Mouse (Mus musculus) kidney, embryonic 15.5 days (tissue): ENCODE measurements around the gene Gm6676. TPM values are rescaled to one million over a fixed set of nuclear protein-coding genes. Genes with fewer than 3 reads are reported as not detected.
"Not testable (repeated sequence)": the region's sequence is repeated elsewhere in the genome, so short reads cannot be mapped to it uniquely, and the experiment has no call there.

Experiments used
- ATAC-seq: fragments of 200-750 bp; cut with Nextera tagmentation; replicated peaks from 2 replicates; pipeline ENCODE4 v1.8.0; 2017; ENCODE audit warnings: moderate TSS enrichment; ENCODE audit not compliant: low FRiP score
- H3K27ac ChIP-seq: fragments of 300-500 bp; sonication (generic); 2 replicates; pipeline ENCODE4 v1.5.1; 2015; ENCODE audit warnings: mild to moderate bottlenecking, inconsistent platforms
- H3K27me3 ChIP-seq: fragments of 300-500 bp; sonication (generic); 2 replicates; pipeline ENCODE4 v1.6.1; 2015; ENCODE audit warnings: inconsistent platforms
- H3K36me3 ChIP-seq: fragments of 300-500 bp; sonication (generic); 2 replicates; pipeline ENCODE4 v1.6.1; 2015; ENCODE audit warnings: inconsistent platforms
- H3K4me1 ChIP-seq: fragments of 300-500 bp; sonication (generic); 2 replicates; pipeline ENCODE4 v1.6.1; 2015; ENCODE audit warnings: inconsistent platforms
- H3K4me2 ChIP-seq: fragments of 300-500 bp; sonication (generic); 2 replicates; pipeline ENCODE4 v1.6.1; 2015; ENCODE audit warnings: moderate library complexity, mild to moderate bottlenecking, inconsistent platforms
- H3K4me3 ChIP-seq: fragments of 300-500 bp; sonication (generic); replicated peaks from 2 replicates; pipeline ENCODE4 v1.5.1; 2015; ENCODE audit warnings: mild to moderate bottlenecking, inconsistent platforms
- H3K9ac ChIP-seq: fragments of 300-500 bp; sonication (generic); 2 replicates; pipeline ENCODE4 v1.6.1; 2015; ENCODE audit warnings: mild to moderate bottlenecking, inconsistent platforms
- H3K9me3 ChIP-seq: fragments of 300-500 bp; sonication (generic); replicated peaks from 2 replicates; pipeline ENCODE4 v1.6.1; 2016; ENCODE audit warnings: inconsistent platforms
- WGBS: fragments of 180-500 bp; shearing (Covaris S2); methylation state at CpG from one replicate; pipeline ENCODE4 v1.1.7; 2015; ENCODE audit warnings: mixed read lengths; 5-methylcytosine and 5-hydroxymethylcytosine counted together
- polyA plus RNA-seq: library from polyadenylated mRNA; unstranded; fragments of >200 nt; fragmentation: Nextera tagmentation; extraction: Ambion mirVana; gene quantifications from 2 replicates; pipeline ENCODE4 v1.2.1, GENCODE M21; 2015

The Gm6676 gene
- polyA plus RNA-seq = not detected in 2 replicates

- H3K27me3 ChIP-seq = not testable (repeated sequence)
- WGBS = no CpG with 5 or more reads among the region's 2 CpGs
These were observed at the start of gene Gm6676 for GRCm38 (mm10) chr14:7125312-7125711. Gm6676 (minus strand) TSS chr14:7125412.

GRCm38 (mm10) chr14:7174483-7174971 lies 49.3 kb upstream of the Gm6676 start, which contains the start of gene Gm3512:
Gm3512 (minus strand) TSS chr14:7174533.
- H3K4me3 ChIP-seq, ATAC-seq, H3K27ac ChIP-seq, H3K27me3 ChIP-seq, H3K4me1 ChIP-seq, H3K36me3 ChIP-seq, H3K9me3 ChIP-seq, H3K9ac ChIP-seq, H3K4me2 ChIP-seq: not testable (repeated sequence)
- no CpG with 5 or more reads among the region's 37 CpGs for WGBS

More at GRCm38 (mm10) chr14:7125312-7125711, at the start of gene Gm6676:
- H3K36me3 ChIP-seq, H3K4me1 ChIP-seq, H3K4me2 ChIP-seq, H3K9me3 ChIP-seq, H3K27ac ChIP-seq, H3K9ac ChIP-seq, ATAC-seq, H3K4me3 ChIP-seq: not testable (repeated sequence)

DNA sequence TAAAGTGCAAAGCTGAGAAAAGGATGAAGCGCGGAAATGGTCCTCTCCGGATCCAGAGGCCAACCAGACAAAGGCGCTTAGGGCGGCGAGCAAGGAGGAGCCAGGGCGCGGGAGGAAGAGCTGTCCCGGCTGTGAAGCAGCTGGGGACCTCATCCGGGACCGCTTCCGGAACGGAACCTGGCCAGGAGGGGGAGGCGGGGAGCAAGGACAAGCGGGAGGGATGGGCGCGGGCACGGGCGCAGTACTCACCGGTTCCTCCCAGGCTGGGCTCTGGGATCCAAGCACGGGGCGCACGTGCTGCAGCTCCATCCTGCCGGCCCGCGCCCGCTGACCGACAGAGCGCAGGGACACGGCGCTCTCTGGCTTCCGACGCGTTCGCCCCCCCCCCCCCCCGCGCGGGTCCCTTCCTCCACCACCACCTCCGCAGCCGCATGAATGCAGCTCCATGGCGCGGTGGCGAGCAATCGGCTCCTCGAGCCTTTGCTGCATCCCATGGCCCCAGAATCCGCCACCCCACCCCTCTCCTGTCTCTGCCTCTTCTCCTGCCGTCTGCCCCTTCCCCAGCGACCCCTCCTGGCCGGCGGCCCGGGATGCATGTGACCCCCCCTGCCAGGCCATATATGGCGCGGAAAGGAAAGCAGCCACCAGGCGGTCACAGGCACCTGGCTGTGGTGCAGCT lies 19.9 kb downstream of the Gm6676 start:
- H3K4me3 ChIP-seq = peak overlapping the region; percentile 47
- not testable (repeated sequence) for H3K4me1 ChIP-seq, H3K27me3 ChIP-seq, H3K36me3 ChIP-seq, H3K9me3 ChIP-seq
- ATAC-seq = peak; percentile 66
- H3K9ac ChIP-seq = peak overlapping the region; percentile 37; the same call in 1 of the 2 replicates
- 0% methylated on average over 2 of the region's 54 CpGs for WGBS
- peak overlapping the region; percentile 63 for H3K4me2 ChIP-seq
- peak overlapping the region; percentile 56; the same call in 1 of the 2 replicates for H3K27ac ChIP-seq

GRCm38 (mm10) chr14:7100521-7100920 lies 24.7 kb downstream of the Gm6676 start, which contains the start of gene Gm3696:
Gm3696 (minus strand) TSS chr14:7100621.
- WGBS = 86% methylated on average over 1 of the region's 3 CpGs
- not testable (repeated sequence) for H3K9me3 ChIP-seq, H3K36me3 ChIP-seq, H3K4me2 ChIP-seq, H3K27ac ChIP-seq, H3K9ac ChIP-seq, H3K4me3 ChIP-seq, ATAC-seq, H3K4me1 ChIP-seq, H3K27me3 ChIP-seq

Other genes with a start within 250 kb of the Gm6676 start
- gene Gm3667, start 235.4 kb downstream of the Gm6676 start, polyA plus RNA-seq = 0.36 and 0.37 TPM in 2 replicates
- not detected in 2 replicates for gene Gm6356, start 151.6 kb downstream of the Gm6676 start, polyA plus RNA-seq
- gene Gm10406, start 98.0 kb downstream of the Gm6676 start, polyA plus RNA-seq = 0.44 and 0.45 TPM in 2 replicates
- gene Gm3685, start 80.4 kb downstream of the Gm6676 start, polyA plus RNA-seq = not detected in 2 replicates
- gene Gm3696, start 24.8 kb downstream of the Gm6676 start, polyA plus RNA-seq = 0.82 and 1.1 TPM in 2 replicates
- 3.0 and 3.5 TPM in 2 replicates for gene Gm3512, start 49.1 kb upstream of the Gm6676 start, polyA plus RNA-seq
- gene Gm16434, start 69.1 kb upstream of the Gm6676 start, polyA plus RNA-seq = not detected in 2 replicates
- gene Gm3727, start 139.3 kb upstream of the Gm6676 start, polyA plus RNA-seq = not detected in 2 replicates
- gene Gm3739, start 189.6 kb upstream of the Gm6676 start, polyA plus RNA-seq = 0.37 and 0.57 TPM in 2 replicates
- gene Gm5797, start 207.0 kb upstream of the Gm6676 start, polyA plus RNA-seq = not detected in 2 replicates
- not detected in 2 replicates for gene Gm8374, start 239.7 kb upstream of the Gm6676 start, polyA plus RNA-seq